Mouse (Mus musculus) left cerebral cortex, postnatal 36 days (tissue): ENCODE data around the gene Nme4. TPM values are rescaled to one million over a fixed set of nuclear protein-coding genes. Genes with fewer than 3 reads are reported as not detected.

Experiments
- total RNA-seq, 2 experiments: library from RNA; stranded (reverse); gene quantifications; 2 replicates each; pipeline ENCODE4 v1.2.3; 2021

The Nme4 gene
- total RNA-seq, 2 experiments from 2014 or later, result 3.5 to 4.4 TPM

Other genes with a start within 250 kb of the Nme4 start
- gene Wdr90, start 234.1 kb downstream of the Nme4 start, total RNA-seq, result 10 to 100 TPM; 21.2 to 36.6 TPM
- 10 to 100 TPM; 23.5 to 29.8 TPM for gene Mcrip2, start 226.8 kb downstream of the Nme4 start, total RNA-seq
- gene Mettl26, start 220.5 kb downstream of the Nme4 start, total RNA-seq, result 10 to 100 TPM; 33.3 to 36.4 TPM
- 1 to 10 TPM; 1.4 to 1.5 TPM for gene Wfikkn1, start 214.7 kb downstream of the Nme4 start, total RNA-seq
- 10 to 100 TPM; 46.1 to 58.0 TPM for gene Rab40c, start 175.9 kb downstream of the Nme4 start, total RNA-seq
- gene Pigq, start 150.7 kb downstream of the Nme4 start, total RNA-seq, result 100 to 1,000 TPM; 106 to 120 TPM
- gene Nhlrc4, start 150.6 kb downstream of the Nme4 start, total RNA-seq, result under 1 TPM in 1 of 2 experiments, not detected in 1; 0.30 TPM
- under 1 TPM; 0.41 to 0.59 TPM for gene A930017K11Rik, start 143.0 kb downstream of the Nme4 start, total RNA-seq
- gene Capn15, start 109.8 kb downstream of the Nme4 start, total RNA-seq, result 10 to 100 TPM; 40.8 to 58.4 TPM
- 100 to 1,000 TPM in 1 of 2 experiments, 10 to 100 TPM in 1; 98.8 to 117 TPM for gene Rab11fip3, start 26.0 kb downstream of the Nme4 start, total RNA-seq
- 10 to 100 TPM; 27.3 to 32.1 TPM for gene Decr2, start 5.3 kb downstream of the Nme4 start, total RNA-seq
- 10 to 100 TPM; 13.9 to 14.0 TPM for gene Tmem8, start 17.7 kb upstream of the Nme4 start, total RNA-seq
- gene Mrpl28, start 27.9 kb upstream of the Nme4 start, total RNA-seq, result 10 to 100 TPM; 60.5 to 70.3 TPM
- gene Axin1, start 43.1 kb upstream of the Nme4 start, total RNA-seq, result 10 to 100 TPM; 22.5 to 25.1 TPM
- under 1 TPM; 0.30 to 0.45 TPM for gene Pdia2, start 103.5 kb upstream of the Nme4 start, total RNA-seq
- 10 to 100 TPM; 35.7 to 54.1 TPM for gene Rgs11, start 107.3 kb upstream of the Nme4 start, total RNA-seq
- 100 to 1,000 TPM in 1 of 2 experiments, 10 to 100 TPM in 1; 94.2 to 130 TPM for gene Arhgdig, start 112.2 kb upstream of the Nme4 start, total RNA-seq
- gene Fam234a, start 148.6 kb upstream of the Nme4 start, total RNA-seq, result 10 to 100 TPM; 17.9 to 18.3 TPM
- gene Luc7l, start 157.3 kb upstream of the Nme4 start, total RNA-seq, result 10 to 100 TPM; 64.0 to 86.2 TPM